Mouse (Mus musculus) midbrain, embryonic 15.5 days (tissue): ENCODE data around the gene Steap3. TPM values are rescaled to one million over a fixed set of nuclear protein-coding genes. Genes with fewer than 3 reads are reported as not detected.

Source experiments
- ATAC-seq: fragments of 200-750 bp; cut with Nextera tagmentation; replicated peaks from 2 replicates; pipeline ENCODE4 v1.8.0; 2017; ENCODE audit warnings: moderate TSS enrichment
- H3K27ac ChIP-seq: fragments of 300-500 bp; sonication (generic); 2 replicates; pipeline ENCODE4 v1.5.1; 2015; ENCODE audit warnings: mild to moderate bottlenecking, inconsistent platforms
- H3K27me3 ChIP-seq: fragments of 300-500 bp; sonication (generic); replicated peaks from 2 replicates; pipeline ENCODE4 v1.6.1; 2015; ENCODE audit warnings: inconsistent platforms
- H3K36me3 ChIP-seq: fragments of 300-500 bp; sonication (generic); replicated peaks from 2 replicates; pipeline ENCODE4 v1.6.1; 2015; ENCODE audit warnings: inconsistent platforms
- H3K4me1 ChIP-seq: fragments of 300-500 bp; sonication (generic); 2 replicates; pipeline ENCODE4 v1.6.1; 2015; ENCODE audit warnings: inconsistent platforms
- H3K4me2 ChIP-seq: fragments of 300-500 bp; sonication (generic); 2 replicates; pipeline ENCODE4 v1.6.1; 2015; ENCODE audit warnings: inconsistent platforms, mild to moderate bottlenecking, moderate library complexity
- H3K4me3 ChIP-seq: fragments of 300-500 bp; sonication (generic); 2 replicates; pipeline ENCODE4 v1.5.1; 2015; ENCODE audit warnings: mild to moderate bottlenecking, inconsistent platforms
- H3K9ac ChIP-seq: fragments of 300-500 bp; sonication (generic); 2 replicates; pipeline ENCODE4 v1.6.1; 2015; ENCODE audit warnings: mild to moderate bottlenecking, inconsistent platforms
- H3K9me3 ChIP-seq: fragments of 300-500 bp; sonication (generic); 2 replicates; pipeline ENCODE4 v1.6.1; 2016; ENCODE audit warnings: inconsistent platforms
- WGBS: fragments of 180-500 bp; shearing (Covaris S2); methylation state at CpG from one replicate; pipeline ENCODE4 v1.1.7; 2015; ENCODE audit warnings: mixed read lengths; 5-methylcytosine and 5-hydroxymethylcytosine counted together
- polyA plus RNA-seq: library from polyadenylated mRNA; unstranded; fragments of >200 nt; fragmentation: Nextera tagmentation; extraction: Ambion mirVana; gene quantifications from 2 replicates; pipeline ENCODE4 v1.2.1, GENCODE M21; 2015

Gene Steap3
- polyA plus RNA-seq, 1 experiment from 2014 or later = 4.1 TPM

DNA sequence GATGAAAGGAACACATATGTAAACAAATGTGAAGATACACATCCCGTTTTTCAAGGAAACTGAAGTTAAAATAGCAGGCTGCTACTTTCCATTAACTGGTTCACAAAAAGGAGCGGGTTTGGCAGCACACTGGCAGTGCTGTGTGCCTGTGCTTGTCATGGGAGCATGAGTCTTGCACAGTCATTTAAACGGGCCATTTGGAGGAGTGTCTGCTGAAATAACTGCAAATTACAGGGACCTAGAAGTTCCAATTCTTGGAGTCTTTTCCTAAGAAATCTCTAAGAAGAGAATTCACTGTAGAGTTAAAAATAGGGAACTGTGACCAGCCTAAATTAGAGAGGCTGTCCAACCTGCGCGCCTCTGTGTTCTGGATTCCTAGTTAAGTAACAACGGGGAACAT lies 81.6 kb downstream of the Steap3 start:
- Histone ChIP-seq H3K27me3 (no peaks in the 10 kb centered on the region; the same call in 1 of the 2 replicates), H3K27ac (no peak overlapping the region), H3K36me3 (no peaks in the 10 kb centered on the region), H3K9ac (no peak overlapping the region), H3K4me2 (no peak overlapping the region), H3K9me3 (0 out of 2 replicates have a peak, but pooled peaks cover 2% of the 10 kb centered on the region), H3K4me1 (peaks cover 11% of the 10 kb centered on the region), H3K4me3 (no peak overlapping the region)
- no peak for ATAC-seq
- 89% methylated on average over 6 of the region's 6 CpGs for WGBS

DNA sequence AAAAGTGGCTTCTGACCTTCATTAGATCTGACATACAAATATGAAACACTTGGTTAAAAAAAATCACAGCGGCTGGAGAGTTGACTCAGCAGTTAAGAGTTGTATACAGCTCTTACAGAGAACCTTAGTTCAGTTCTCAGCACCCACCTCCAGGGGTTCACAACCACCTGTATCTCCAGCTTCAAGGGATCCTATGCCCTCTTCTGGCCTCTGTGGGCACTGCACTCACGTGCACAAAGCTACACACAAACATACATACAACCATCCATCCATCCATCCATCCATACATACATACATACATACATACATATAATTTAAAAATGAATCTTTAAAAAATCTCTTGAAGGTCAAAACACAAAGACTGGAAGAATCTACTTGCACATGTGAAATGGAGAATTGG lies 82.2 kb downstream of the Steap3 start:
- Histone ChIP-seq H3K27ac (no peak overlapping the region), H3K9ac (no peak overlapping the region), H3K4me2 (no peak overlapping the region), H3K9me3 (0 out of 2 replicates have a peak, but pooled peaks cover 2% of the 10 kb centered on the region), H3K27me3 (no peaks in the 10 kb centered on the region; the same call in 1 of the 2 replicates), H3K36me3 (no peaks in the 10 kb centered on the region), H3K4me3 (no peak overlapping the region), H3K4me1 (peaks cover 12% of the 10 kb centered on the region)
- 94% methylated on average over 2 of the region's 2 CpGs for WGBS
- ATAC-seq = no peak

DNA sequence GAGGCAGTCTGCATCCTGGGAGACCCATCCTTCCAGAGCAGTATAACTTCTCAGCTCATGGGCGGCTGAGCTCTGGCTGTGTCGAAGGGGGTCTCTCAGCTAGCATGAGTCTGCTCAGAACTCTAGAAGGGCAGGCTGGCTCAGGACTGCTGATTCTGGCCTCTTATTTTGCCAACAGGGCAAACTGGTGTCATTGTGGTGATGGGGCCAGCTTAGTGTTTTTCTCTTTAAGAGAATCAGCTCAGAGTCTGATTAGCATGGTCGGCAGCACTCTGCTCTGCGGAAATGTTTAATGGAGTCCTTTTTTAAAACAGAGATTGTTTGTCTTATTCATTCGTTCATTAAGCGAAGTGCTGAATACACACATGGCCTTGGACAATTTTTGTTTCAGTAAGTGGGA lies 83.3 kb downstream of the Steap3 start:
- no peak overlapping the region for H3K4me2 ChIP-seq
- no peak overlapping the region for H3K4me3 ChIP-seq
- H3K9me3 ChIP-seq = 0 out of 2 replicates have a peak, but pooled peaks cover 2% of the 10 kb centered on the region
- no peaks in the 10 kb centered on the region; the same call in 1 of the 2 replicates for H3K27me3 ChIP-seq
- H3K27ac ChIP-seq = no peak overlapping the region
- no peak for ATAC-seq
- peaks cover 12% of the 10 kb centered on the region for H3K4me1 ChIP-seq
- H3K9ac ChIP-seq = no peak overlapping the region
- WGBS = 77% methylated on average over 6 of the region's 6 CpGs
- H3K36me3 ChIP-seq = no peaks in the 10 kb centered on the region

DNA sequence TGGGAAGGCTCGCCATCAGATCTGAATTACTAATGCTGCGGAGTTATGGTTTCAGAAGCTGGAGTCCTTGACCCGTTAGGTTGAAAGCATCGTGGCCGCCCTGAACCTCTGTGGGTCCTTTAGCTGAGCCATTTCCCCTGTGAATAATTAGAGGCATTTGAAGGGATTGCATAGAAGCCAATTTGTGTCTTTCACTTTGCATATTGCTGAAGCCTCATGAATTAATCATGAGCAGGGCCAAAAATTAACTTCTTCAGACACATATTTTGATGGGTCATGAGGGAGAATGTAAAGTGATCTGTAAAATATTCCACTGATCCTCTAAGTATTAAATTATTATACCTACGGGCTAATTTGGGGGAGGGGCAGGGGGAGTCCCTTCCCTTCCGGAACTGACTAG lies 85.4 kb downstream of the Steap3 start:
- ATAC-seq = peak; percentile 88
- Histone ChIP-seq H3K27ac (no peak overlapping the region), H3K4me1 (peaks cover 12% of the 10 kb centered on the region), H3K9me3 (0 out of 2 replicates have a peak, but pooled peaks cover 2% of the 10 kb centered on the region), H3K9ac (no peak overlapping the region), H3K36me3 (no peaks in the 10 kb centered on the region), H3K4me3 (no peak overlapping the region), H3K4me2 (no peak overlapping the region), H3K27me3 (no peaks in the 10 kb centered on the region)
- WGBS = 20% methylated on average over 7 of the region's 7 CpGs

DNA sequence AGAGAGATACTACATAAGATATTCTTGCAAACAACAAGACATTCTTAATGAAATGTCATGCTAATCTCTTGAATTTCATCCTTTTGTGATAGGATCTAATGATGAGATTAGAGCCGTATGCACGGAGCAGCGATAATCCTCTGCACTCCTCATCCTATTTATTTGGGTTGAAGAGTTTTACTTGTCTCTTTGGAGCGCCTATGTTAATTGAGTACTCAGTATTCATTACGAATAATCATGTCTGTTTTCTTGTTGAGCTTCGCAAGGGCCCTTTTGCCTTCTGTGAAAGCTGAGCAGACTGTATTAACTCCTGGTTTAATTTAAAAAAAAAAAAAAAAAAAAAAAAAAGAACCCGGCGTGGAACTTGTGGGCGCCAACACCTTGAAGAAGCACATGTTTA lies 85.8 kb downstream of the Steap3 start:
- Histone ChIP-seq H3K27ac (peak overlapping the region; percentile 34; the same call in 1 of the 2 replicates), H3K9ac (no peak overlapping the region), H3K27me3 (no peaks in the 10 kb centered on the region), H3K4me3 (no peak overlapping the region), H3K4me2 (no peak overlapping the region), H3K4me1 (peaks cover 12% of the 10 kb centered on the region), H3K9me3 (0 out of 2 replicates have a peak, but pooled peaks cover 2% of the 10 kb centered on the region), H3K36me3 (no peaks in the 10 kb centered on the region)
- 13% methylated on average over 9 of the region's 9 CpGs for WGBS
- ATAC-seq = peak; percentile 68; the same call in 1 of the 2 replicates

DNA sequence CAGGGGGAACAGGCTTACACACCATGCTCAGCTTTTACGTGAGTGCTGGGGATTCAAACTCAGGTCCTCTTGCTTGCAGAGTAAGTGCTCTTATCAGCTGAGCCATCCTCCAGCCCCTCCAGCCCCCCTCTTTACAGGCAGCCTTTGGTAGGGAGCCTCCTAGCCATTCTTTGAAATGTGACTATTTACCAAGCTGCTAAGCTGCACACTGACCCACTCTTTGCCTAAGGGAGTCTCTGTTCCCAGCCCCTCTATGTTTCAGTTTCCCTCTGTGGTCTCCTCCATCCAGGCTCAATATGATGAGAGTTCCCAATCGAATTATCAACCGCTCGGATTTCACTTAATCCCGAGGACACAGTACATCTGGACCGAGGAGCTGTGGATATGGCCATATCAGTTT lies 86.3 kb downstream of the Steap3 start:
- peaks cover 12% of the 10 kb centered on the region for H3K4me1 ChIP-seq
- peak overlapping the region; percentile 34 for H3K27ac ChIP-seq
- ATAC-seq = peak; percentile 49; the same call in 1 of the 2 replicates
- no peaks in the 10 kb centered on the region for H3K36me3 ChIP-seq
- 29% methylated on average over 6 of the region's 6 CpGs for WGBS
- 0 out of 2 replicates have a peak, but pooled peaks cover 2% of the 10 kb centered on the region for H3K9me3 ChIP-seq
- H3K4me3 ChIP-seq = no peak overlapping the region
- no peak overlapping the region for H3K9ac ChIP-seq
- H3K27me3 ChIP-seq = no peaks in the 10 kb centered on the region
- no peak overlapping the region for H3K4me2 ChIP-seq

DNA sequence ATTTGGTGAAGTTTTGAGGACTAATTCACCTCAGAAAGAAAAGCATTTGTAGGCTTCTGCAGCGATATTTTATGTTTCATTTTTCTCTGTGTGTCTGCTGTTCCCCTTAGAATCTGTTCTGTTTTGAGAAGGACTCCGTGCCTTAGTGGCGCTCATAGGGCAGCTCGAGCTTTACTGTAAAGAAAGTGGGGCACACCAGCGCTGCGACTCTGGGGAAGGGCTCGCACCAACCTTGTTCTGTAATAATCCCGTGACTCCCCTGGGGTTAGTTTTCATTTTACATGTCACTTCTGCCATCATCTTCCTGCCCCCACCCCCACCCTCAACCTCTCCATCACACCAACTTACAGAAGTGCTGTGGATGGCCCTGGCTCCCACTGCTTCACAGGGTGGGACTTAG lies 95.4 kb downstream of the Steap3 start:
- ATAC-seq = no peak
- no peak overlapping the region for H3K9ac ChIP-seq
- H3K4me3 ChIP-seq = no peak overlapping the region
- no peaks in the 10 kb centered on the region for H3K36me3 ChIP-seq
- no peaks in the 10 kb centered on the region for H3K27me3 ChIP-seq
- H3K27ac ChIP-seq = no peak overlapping the region
- no peaks in the 10 kb centered on the region for H3K9me3 ChIP-seq
- H3K4me1 ChIP-seq = peaks cover 14% of the 10 kb centered on the region
- no peak overlapping the region for H3K4me2 ChIP-seq
- 86% methylated on average over 8 of the region's 8 CpGs for WGBS

DNA sequence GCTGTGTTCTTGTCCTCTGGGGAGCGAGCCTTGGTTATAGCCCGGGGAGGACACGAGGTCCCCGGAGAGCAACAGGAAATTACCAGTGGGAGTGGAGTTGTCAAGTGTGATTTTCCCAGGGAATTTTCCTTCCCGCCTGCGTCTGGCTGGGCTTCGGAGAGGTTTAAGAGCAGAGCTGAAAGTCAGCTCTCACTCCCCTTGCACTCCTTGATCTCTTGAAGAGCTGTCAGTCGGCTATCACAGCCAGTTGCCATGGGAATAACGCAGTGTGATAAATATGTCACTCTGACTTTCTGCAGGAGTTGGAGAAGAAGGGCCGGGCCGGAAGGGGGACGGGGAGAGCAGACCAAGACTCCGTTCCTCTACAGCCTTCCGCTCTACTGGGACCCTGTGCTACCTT lies 96.2 kb downstream of the Steap3 start:
- H3K4me2 ChIP-seq = no peak overlapping the region
- H3K4me3 ChIP-seq = no peak overlapping the region
- ATAC-seq = peak; percentile 53
- H3K4me1 ChIP-seq = peaks cover 14% of the 10 kb centered on the region
- 26% methylated on average over 14 of the region's 14 CpGs for WGBS
- H3K27ac ChIP-seq = no peak overlapping the region
- no peaks in the 10 kb centered on the region for H3K36me3 ChIP-seq
- H3K27me3 ChIP-seq = no peaks in the 10 kb centered on the region
- no peaks in the 10 kb centered on the region for H3K9me3 ChIP-seq
- no peak overlapping the region for H3K9ac ChIP-seq

DNA sequence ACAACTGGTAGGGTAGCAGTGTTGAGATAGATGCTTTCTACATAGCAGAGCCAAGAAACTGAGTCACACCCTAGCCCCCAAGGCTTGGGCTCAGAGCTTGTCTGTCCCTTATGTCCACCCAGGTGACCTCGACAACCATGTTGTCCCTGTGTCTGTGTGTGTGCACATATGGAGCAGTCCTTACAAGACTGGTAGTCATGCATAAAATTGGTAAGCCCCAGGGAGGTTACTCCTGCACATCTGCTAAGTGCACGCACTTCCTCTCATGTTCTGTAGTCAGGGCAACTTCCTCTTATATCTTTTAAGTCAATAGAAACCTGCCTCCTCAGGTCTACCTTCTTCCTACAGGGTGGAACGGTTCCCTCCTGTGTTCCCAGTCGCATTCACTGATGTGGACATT lies 97.5 kb downstream of the Steap3 start:
- no peaks in the 10 kb centered on the region for H3K27me3 ChIP-seq
- H3K4me2 ChIP-seq = no peak overlapping the region
- no peak for ATAC-seq
- H3K4me3 ChIP-seq = no peak overlapping the region
- no peak overlapping the region for H3K9ac ChIP-seq
- no peaks in the 10 kb centered on the region for H3K9me3 ChIP-seq
- H3K4me1 ChIP-seq = peaks cover 14% of the 10 kb centered on the region
- no peak overlapping the region for H3K27ac ChIP-seq
- no peaks in the 10 kb centered on the region for H3K36me3 ChIP-seq
- 81% methylated on average over 4 of the region's 4 CpGs for WGBS

DNA sequence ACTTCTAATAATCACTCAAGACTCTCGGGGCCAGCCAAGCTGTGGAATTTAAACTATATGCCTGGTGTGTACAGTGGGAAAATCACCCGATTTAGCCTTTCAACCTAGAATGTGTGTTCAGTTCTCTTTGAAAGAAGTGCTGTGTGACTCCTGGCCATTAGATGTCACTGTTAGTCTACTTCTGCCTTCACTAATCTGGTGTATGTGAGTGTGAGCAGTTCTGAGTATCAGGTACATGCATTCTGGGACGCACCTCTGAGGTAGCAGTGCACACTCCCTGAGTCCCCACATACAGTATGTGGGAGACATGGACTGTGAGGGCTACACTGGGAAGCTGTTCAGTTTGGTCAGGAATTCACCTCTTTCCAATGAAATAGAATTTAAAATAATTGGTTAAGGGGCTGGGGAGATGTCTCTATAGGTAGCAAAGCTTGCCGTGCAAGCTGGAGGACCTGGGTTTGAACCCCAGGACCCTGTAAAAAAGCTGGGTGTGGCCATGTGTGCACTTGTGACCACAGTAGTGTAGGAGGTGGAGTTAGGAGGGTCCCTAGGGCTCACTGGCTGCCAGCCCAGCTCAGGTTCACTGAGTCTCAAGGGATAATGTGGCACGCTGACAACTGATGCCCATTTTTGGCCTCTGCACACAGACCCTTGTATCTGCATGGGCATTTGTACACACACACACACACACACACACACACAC lies 100.5 kb downstream of the Steap3 start:
- peak; percentile 79 for ATAC-seq

DNA sequence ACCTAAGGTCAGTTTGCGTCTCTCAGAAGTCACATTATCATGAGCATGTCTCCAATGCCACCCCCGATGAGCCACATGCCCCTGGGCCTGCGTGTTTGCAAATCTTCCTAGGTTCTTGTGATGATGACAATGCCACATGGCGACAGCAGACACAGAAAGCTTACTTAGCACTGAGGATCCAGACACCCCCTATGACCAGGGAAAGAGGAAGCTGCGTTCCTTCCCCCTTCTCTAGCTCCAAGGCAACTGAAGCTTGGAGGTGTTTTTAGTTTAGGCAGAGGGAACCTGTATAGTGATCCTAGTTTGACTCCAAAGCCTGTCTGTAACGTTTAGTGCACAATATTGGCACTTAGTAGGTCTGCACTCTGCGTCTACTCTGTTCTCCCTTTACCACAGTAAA lies 102.2 kb downstream of the Steap3 start:
- Histone ChIP-seq H3K27ac (no peak overlapping the region), H3K4me2 (no peak overlapping the region), H3K9ac (no peak overlapping the region), H3K4me3 (no peak overlapping the region), H3K4me1 (no peaks in the 10 kb centered on the region), H3K27me3 (no peaks in the 10 kb centered on the region), H3K9me3 (no peaks in the 10 kb centered on the region), H3K36me3 (no peaks in the 10 kb centered on the region)
- no peak for ATAC-seq
- WGBS = 87% methylated on average over 7 of the region's 7 CpGs

More for the DNA sequence above, 100.5 kb downstream of the Steap3 start:
- no peak overlapping the region for H3K4me3 ChIP-seq
- no peak overlapping the region for H3K9ac ChIP-seq
- H3K4me1 ChIP-seq = peaks cover 11% of the 10 kb centered on the region
- no peaks in the 10 kb centered on the region for H3K36me3 ChIP-seq
- 57% methylated on average over 5 of the region's 5 CpGs for WGBS
- no peak overlapping the region for H3K4me2 ChIP-seq
- H3K27ac ChIP-seq = no peak overlapping the region
- H3K27me3 ChIP-seq = no peaks in the 10 kb centered on the region
- H3K9me3 ChIP-seq = no peaks in the 10 kb centered on the region

DNA sequence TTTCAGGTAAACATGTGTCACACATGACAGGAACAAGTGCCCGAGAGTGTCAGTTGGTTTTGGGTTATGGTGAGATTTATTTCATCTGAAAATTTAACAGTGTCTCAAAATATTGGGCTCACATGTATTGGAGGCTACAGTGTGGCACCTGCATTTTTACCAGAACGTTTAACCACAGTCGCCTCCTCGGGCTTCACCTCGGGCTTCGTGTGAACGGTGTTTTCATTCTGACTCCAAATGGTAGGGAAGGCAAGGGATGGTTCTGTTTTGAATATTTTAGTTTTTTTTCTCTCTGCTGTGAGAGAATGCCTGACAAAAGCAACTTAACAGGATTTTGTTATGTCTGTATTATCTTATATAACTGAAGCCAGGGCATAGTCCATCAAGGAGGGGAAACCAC lies 103.8 kb downstream of the Steap3 start:
- H3K4me1 ChIP-seq = no peaks in the 10 kb centered on the region
- H3K27me3 ChIP-seq = no peaks in the 10 kb centered on the region
- no peaks in the 10 kb centered on the region for H3K36me3 ChIP-seq
- H3K9ac ChIP-seq = no peak overlapping the region
- H3K9me3 ChIP-seq = no peaks in the 10 kb centered on the region
- no peak overlapping the region for H3K4me3 ChIP-seq
- no peak for ATAC-seq
- no peak overlapping the region for H3K4me2 ChIP-seq
- H3K27ac ChIP-seq = no peak overlapping the region
- WGBS = 87% methylated on average over 7 of the region's 7 CpGs

DNA sequence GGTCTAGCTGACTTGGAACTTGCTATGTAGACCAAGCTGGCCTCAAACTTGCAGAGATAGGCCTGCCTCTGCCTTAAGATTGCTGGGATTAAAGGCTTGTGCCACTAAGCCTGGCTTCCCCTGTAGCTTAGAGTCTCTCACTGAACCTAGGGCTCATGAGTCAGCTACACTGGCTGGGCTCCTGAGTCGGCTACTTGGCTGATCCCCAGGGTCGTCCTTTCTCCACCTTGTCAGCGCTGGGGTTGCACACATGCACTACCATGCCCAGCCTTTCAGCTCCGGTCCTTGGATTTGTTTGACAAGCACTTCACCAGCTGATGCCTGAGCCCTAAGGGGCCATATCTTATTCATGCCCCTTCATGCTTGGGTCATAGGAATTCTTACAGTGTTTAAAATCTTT lies 104.5 kb downstream of the Steap3 start:
- Histone ChIP-seq H3K4me3 (no peak overlapping the region), H3K4me2 (no peak overlapping the region), H3K27me3 (no peaks in the 10 kb centered on the region), H3K9me3 (no peaks in the 10 kb centered on the region), H3K36me3 (no peaks in the 10 kb centered on the region), H3K9ac (no peak overlapping the region), H3K27ac (no peak overlapping the region), H3K4me1 (no peaks in the 10 kb centered on the region)
- no peak for ATAC-seq
- WGBS = 63% methylated on average over 4 of the region's 4 CpGs
